Mouse (Mus musculus): ENCODE measurements at regions not wholly inside any gene's neighbourhood (a gene's known extent, or its start where the extent isn't known, plus 50 kb on each side); places are given as distances from the start of the nearest gene placed in this dataset.
"Not testable (repeated sequence)": the region's sequence is repeated elsewhere in the genome, so short reads cannot be mapped to it uniquely, and the experiment has no call there.

DNA sequence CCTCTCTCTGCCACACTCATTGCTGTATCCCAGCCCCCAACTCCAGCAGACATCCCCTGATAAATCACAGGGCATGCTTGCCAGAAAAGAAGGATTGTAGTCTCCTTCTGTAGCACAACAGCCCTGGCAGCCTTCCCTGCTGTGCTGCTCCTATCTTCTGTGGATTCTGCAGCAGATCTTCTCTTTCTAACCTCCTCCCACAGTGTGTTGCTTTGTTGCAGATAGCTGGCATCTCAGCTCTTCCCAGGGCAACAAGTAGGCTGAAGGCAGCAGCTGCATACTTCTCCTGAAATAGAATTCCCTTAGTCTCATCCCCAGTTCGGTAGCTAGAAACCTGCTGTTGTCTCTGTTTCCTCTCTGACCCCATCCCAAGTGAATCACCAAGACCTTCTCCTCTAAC, 77.7 kb downstream of the Amer1 start:
- Histone ChIP-seq H3K27me3 (ENCODE audit: control insufficient read depth, insufficient read depth, low read length) (no peaks in the 10 kb centered on the region), H3K27ac (ENCODE audit: low read depth, low read length) (no peak overlapping the region), H3K4me3 (ENCODE audit: low read depth, low read length) (no peak overlapping the region), H3K4me1 (ENCODE audit: control insufficient read depth, insufficient read depth, low read length) (no peaks in the 10 kb centered on the region), H3K4me2 (ENCODE audit: low read depth) (no peak overlapping the region), H3K9me3 (ENCODE audit: control insufficient read depth, low read length) (no peaks in the 10 kb centered on the region), H3K36me3 (ENCODE audit: control insufficient read depth, insufficient read depth, low read length) (no peaks in the 10 kb centered on the region), H3K9ac (ENCODE audit: low read length) (no peak overlapping the region)
- WGBS, result 33% methylated on average over 1 of the region's 1 CpGs
- ATAC-seq (ENCODE audit: insufficient read depth, low FRiP score, low TSS enrichment) (no peak), DNase-seq (ENCODE audit: low spot score) (no peak)

DNA sequence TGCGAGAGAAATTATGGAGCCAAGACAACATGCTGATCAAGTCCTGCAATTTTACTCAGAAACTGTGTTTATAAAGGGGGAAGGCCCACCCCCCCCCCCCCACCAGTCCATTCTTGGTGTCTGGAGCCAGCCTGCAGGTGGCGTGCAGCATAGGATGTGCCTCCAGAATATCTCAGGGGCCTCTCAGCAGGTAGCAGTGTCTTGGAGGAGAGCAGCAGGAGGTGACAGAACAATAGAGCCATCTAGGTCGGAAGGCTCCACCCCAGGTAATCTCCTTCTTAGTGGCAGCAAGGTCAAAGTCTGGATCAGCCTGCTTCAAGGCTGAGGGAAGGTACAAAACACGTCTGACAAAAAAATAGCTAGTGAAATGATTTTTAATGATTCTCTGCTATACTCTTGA, 79.3 kb downstream of the Amer1 start:
- H3K27me3 ChIP-seq (ENCODE audit: control insufficient read depth, insufficient read depth, low read length); DNase-seq (ENCODE audit: low spot score); H3K4me1 ChIP-seq (ENCODE audit: control insufficient read depth, insufficient read depth, low read length); H3K27ac ChIP-seq (ENCODE audit: low read depth, low read length); ATAC-seq (ENCODE audit: insufficient read depth, low FRiP score, low TSS enrichment); H3K4me2 ChIP-seq (ENCODE audit: low read depth); H3K9me3 ChIP-seq (ENCODE audit: control insufficient read depth, low read length); H3K4me3 ChIP-seq (ENCODE audit: low read depth, low read length); H3K9ac ChIP-seq (ENCODE audit: low read length); H3K36me3 ChIP-seq (ENCODE audit: control insufficient read depth, insufficient read depth, low read length): not testable (repeated sequence)
- WGBS, result 58% methylated on average over 4 of the region's 4 CpGs

DNA sequence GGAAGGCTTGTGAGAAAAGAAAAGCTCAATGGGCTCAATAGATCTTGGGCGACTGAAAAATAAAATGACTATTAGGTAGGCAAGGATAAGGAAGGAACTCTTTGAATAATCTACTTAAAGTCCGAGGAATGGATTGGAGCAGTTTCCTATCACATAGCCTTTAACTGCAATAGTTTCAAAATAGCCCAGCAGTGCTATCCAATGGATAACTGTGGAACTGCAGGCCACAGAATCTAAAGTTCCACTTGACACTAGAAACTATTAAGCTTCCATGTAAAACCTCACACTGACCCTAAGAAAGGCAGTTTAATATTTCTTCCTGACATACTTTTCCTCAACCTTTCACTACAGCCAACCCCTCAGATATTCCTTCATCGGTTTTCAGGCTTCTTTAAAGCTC, 85.6 kb downstream of the Amer1 start:
- H3K4me3 ChIP-seq (ENCODE audit: low read depth, low read length), result no peak overlapping the region
- no peak overlapping the region for H3K27ac ChIP-seq (ENCODE audit: low read depth, low read length)
- 19% methylated on average over 3 of the region's 3 CpGs for WGBS
- H3K27me3 ChIP-seq (ENCODE audit: control insufficient read depth, insufficient read depth, low read length), result no peaks in the 10 kb centered on the region
- DNase-seq (ENCODE audit: low spot score), result peak; percentile 10
- no peak for ATAC-seq (ENCODE audit: insufficient read depth, low FRiP score, low TSS enrichment)
- H3K36me3 ChIP-seq (ENCODE audit: control insufficient read depth, insufficient read depth, low read length), result no peaks in the 10 kb centered on the region
- H3K9me3 ChIP-seq (ENCODE audit: control insufficient read depth, low read length), result no peaks in the 10 kb centered on the region
- H3K9ac ChIP-seq (ENCODE audit: low read length), result no peak overlapping the region
- no peaks in the 10 kb centered on the region for H3K4me1 ChIP-seq (ENCODE audit: control insufficient read depth, insufficient read depth, low read length)
- no peak overlapping the region for H3K4me2 ChIP-seq (ENCODE audit: low read depth)
